Mouse (Mus musculus) left cerebral cortex, adult 2 months (tissue): ENCODE results near the gene Ncapd2. TPM values are rescaled to one million over a fixed set of nuclear protein-coding genes. Genes with fewer than 3 reads are reported as not detected.
A peak's percentile ranks its signal among the peaks of the same experiment; 100 is the strongest.

Experiments
- DNase-seq, 2 experiments: peaks; one replicate each; pipeline ENCODE4 v3.0.0; 2021 to 2022; ENCODE audit warnings: low spot score in 2 of 2, mixed read lengths in 1 of 2; ENCODE audit errors: extremely low spot score in 1 of 2
- H3K27ac ChIP-seq: fragments of 200-600 bp; 2 replicates; pipeline ENCODE4 v1.8.1; 2022
- H3K4me3 ChIP-seq: fragments of 200-600 bp; 2 replicates; pipeline ENCODE4 v1.8.1; 2022
- CTCF ChIP-seq: fragments of 200-600 bp; IDR thresholded peaks from 2 replicates; pipeline ENCODE4 v1.8.1; 2022; ENCODE audit warnings: antibody characterized with exemption, mild to moderate bottlenecking, moderate library complexity
- intact Hi-C: fragments of 180-260 bp; cut with DNase I; formaldehyde crosslinking; loops from one replicate; pipeline ENCODE4 v1.15.1; 2025
- microRNA-seq, 2 experiments: library from miRNA; unstranded; fragments of <30 nt; microRNA quantifications; one replicate each; pipeline ENCODE4 v1.2.0; 2021
- total RNA-seq, 2 experiments: library from RNA; stranded (reverse); gene quantifications; 2 replicates each; pipeline ENCODE4 v1.2.3; 2021

The Ncapd2 gene
- total RNA-seq, 2 experiments from 2014 or later: 22.6 to 23.4 TPM

- intact Hi-C loops: no loop called here
- no peak for TF ChIP-seq CTCF
- H3K4me3 ChIP-seq: no peak overlapping the region
- no peak for DNase-seq
- no peak overlapping the region for H3K27ac ChIP-seq
Observed at GRCm38 (mm10) chr6:125143904-125144303, 47.6 kb downstream of the Ncapd2 start.

- TF ChIP-seq CTCF: no peak
- DNase-seq: no peak
- no peak overlapping the region for H3K27ac ChIP-seq
- no peak overlapping the region for H3K4me3 ChIP-seq
- intact Hi-C loops: no loop called here
Observed at GRCm38 (mm10) chr6:125143128-125143527, 48.4 kb downstream of the Ncapd2 start.

- no peak for TF ChIP-seq CTCF
- no peak for DNase-seq
- Histone ChIP-seq H3K4me3 (no peak overlapping the region), H3K27ac (no peak overlapping the region)
- intact Hi-C loops: no loop called here
Observed at GRCm38 (mm10) chr6:125142436-125142835, 49.1 kb downstream of the Ncapd2 start.

- intact Hi-C loops: no loop called here
- no peak for DNase-seq
- TF ChIP-seq CTCF: no peak
- Histone ChIP-seq H3K27ac (no peak overlapping the region), H3K4me3 (no peak overlapping the region)
Observed at GRCm38 (mm10) chr6:125139747-125140146, 51.8 kb downstream of the Ncapd2 start.

GRCm38 (mm10) chr6:125137002-125137671 is 54.4 kb downstream of the Ncapd2 start:
- DNase-seq: peak in 1 of 2 experiments; percentile 36
- TF ChIP-seq CTCF: peak; percentile 69

GRCm38 (mm10) chr6:125132470-125132869 is 59.0 kb downstream of the Ncapd2 start:
- no peak for DNase-seq
- no peak for TF ChIP-seq CTCF
- no peak overlapping the region; the same call in 1 of the 2 replicates for H3K27ac ChIP-seq
- intact Hi-C loops: no loop called here
- peak overlapping the region; percentile 67 for H3K4me3 ChIP-seq

More at GRCm38 (mm10) chr6:125137002-125137671, 54.4 kb downstream of the Ncapd2 start:
- Histone ChIP-seq H3K27ac (peak overlapping the region; percentile 36; the same call in 1 of the 2 replicates), H3K4me3 (no peak overlapping the region)
- intact Hi-C loops: no loop called here

- DNase-seq: peak; percentile 80 to 81
- intact Hi-C loops: loop anchor here (2.0 kb wide), 1 partner anchor 19 kb away; no protein-coding TSS in a partner anchor
Observed at GRCm38 (mm10) chr6:125131302-125132156, 60.0 kb downstream of the Ncapd2 start, which contains the start of gene Nop2. Gene Nop2 (plus strand): TSS chr6:125131909.

GRCm38 (mm10) chr6:125129710-125130402 is 61.6 kb downstream of the Ncapd2 start:
- DNase-seq: no peak
- no peak overlapping the region for H3K4me3 ChIP-seq
- no peak for TF ChIP-seq CTCF
- no peak overlapping the region for H3K27ac ChIP-seq
- intact Hi-C loops: loop anchor here (2.0 kb wide), 1 partner anchor 17 kb away; no protein-coding TSS in a partner anchor

More at GRCm38 (mm10) chr6:125131302-125132156, 60.0 kb downstream of the Ncapd2 start, which contains the start of gene Nop2:
- Histone ChIP-seq H3K27ac (peak within 1 kb of the TSS; percentile 86), H3K4me3 (peak within 1 kb of the TSS; percentile 67)
- TF ChIP-seq CTCF: no peak

- intact Hi-C loops: no loop called here
Observed at GRCm38 (mm10) chr6:125128724-125129123, 62.8 kb downstream of the Ncapd2 start.

GRCm38 (mm10) chr6:125119387-125119786 is 72.1 kb downstream of the Ncapd2 start:
- intact Hi-C loops: no loop called here
- Histone ChIP-seq H3K27ac (no peak overlapping the region), H3K4me3 (no peak overlapping the region)
- DNase-seq: no peak
- TF ChIP-seq CTCF: no peak

More at GRCm38 (mm10) chr6:125128724-125129123, 62.8 kb downstream of the Ncapd2 start:
- H3K27ac ChIP-seq: no peak overlapping the region
- TF ChIP-seq CTCF: no peak
- DNase-seq: no peak
- no peak overlapping the region for H3K4me3 ChIP-seq

Small RNA genes within 50 kb of the gene (microRNA-seq; reads per million reads assigned to microRNA genes)
- gene Mir3098: 0.24 to 1.5 reads per million in 2 experiments
- gene Mir8113: 0 reads per million in 2 experiments

Other genes with a start within 250 kb of the Ncapd2 start
- gene Cops7a, start 226.2 kb downstream of the Ncapd2 start, total RNA-seq: 100 to 1,000 TPM; 148 to 156 TPM
- 100 to 1,000 TPM; 176 to 191 TPM for gene Pianp, start 195.0 kb downstream of the Ncapd2 start, total RNA-seq
- 10 to 100 TPM; 48.2 to 50.6 TPM for gene Zfp384, start 182.6 kb downstream of the Ncapd2 start, total RNA-seq
- 10 to 100 TPM; 49.5 to 56.6 TPM for gene Ing4, start 151.9 kb downstream of the Ncapd2 start, total RNA-seq
- 10 to 100 TPM; 12.2 to 18.4 TPM for gene Acrbp, start 142.0 kb downstream of the Ncapd2 start, total RNA-seq
- under 1 TPM; 0.50 to 0.68 TPM for gene Lpar5, start 123.8 kb downstream of the Ncapd2 start, total RNA-seq
- 100 to 1,000 TPM; 166 to 171 TPM for gene Chd4, start 95.7 kb downstream of the Ncapd2 start, total RNA-seq
- 10 to 100 TPM; 28.1 to 32.1 TPM for gene Nop2, start 59.8 kb downstream of the Ncapd2 start, total RNA-seq
- 10 to 100 TPM; 64.6 to 67.1 TPM for gene Iffo1, start 46.5 kb downstream of the Ncapd2 start, total RNA-seq
- 1,000 to 10,000 TPM; 2,312 to 2,314 TPM for gene Gapdh, start 25.2 kb downstream of the Ncapd2 start, total RNA-seq
- gene Mrpl51, start 100 bp upstream of the Ncapd2 start, total RNA-seq: 10 to 100 TPM; 69.1 to 74.5 TPM
- 100 to 1,000 TPM; 125 to 128 TPM for gene Vamp1, start 23.9 kb upstream of the Ncapd2 start, total RNA-seq
- 1 to 10 TPM; 5.0 to 6.0 TPM for gene Tapbpl, start 40.2 kb upstream of the Ncapd2 start, total RNA-seq
- not detected for gene Cd27, start 45.3 kb upstream of the Ncapd2 start, total RNA-seq
- gene Tuba3a, start 94.3 kb upstream of the Ncapd2 start, total RNA-seq: not detected
- 1 to 10 TPM; 7.9 to 9.1 TPM for gene Ltbr, start 122.2 kb upstream of the Ncapd2 start, total RNA-seq
- 1 to 10 TPM; 2.5 to 2.7 TPM for gene Scnn1a, start 129.0 kb upstream of the Ncapd2 start, total RNA-seq
- 10 to 100 TPM; 10.8 to 11.1 TPM for gene Tnfrsf1a, start 157.7 kb upstream of the Ncapd2 start, total RNA-seq
- under 1 TPM; 0.30 to 0.34 TPM for gene Plekhg6, start 189.1 kb upstream of the Ncapd2 start, total RNA-seq